Mouse (Mus musculus) spleen, adult 2 months (tissue): ENCODE results near the gene Ptpn1.

ENCODE experiments used
- CTCF ChIP-seq: fragments of 200-500 bp; IDR thresholded peaks from 2 replicates; pipeline ENCODE4 v1.5.1; 2011; ENCODE audit warnings: mild to moderate bottlenecking, inconsistent platforms; ENCODE audit not compliant: insufficient read depth, insufficient read length, insufficient replicate concordance; ENCODE audit errors: extremely low read depth
- POLR2A ChIP-seq: fragments of 200-500 bp; IDR thresholded peaks from 2 replicates; pipeline ENCODE4 v1.6.1; 2011; ENCODE audit warnings: low read depth, low read length, inconsistent platforms

GRCm38 (mm10) chr2:167978271-167978670, 46.4 kb downstream of the Ptpn1 start:
- TF ChIP-seq CTCF (no peak), POLR2A (no peak)
